Mouse (Mus musculus): ENCODE results near the gene As3mt. TPM values are rescaled to one million over a fixed set of nuclear protein-coding genes. Genes with fewer than 3 reads are reported as not detected.
"Not testable (repeated sequence)": the region's sequence is repeated elsewhere in the genome, so short reads cannot be mapped to it uniquely, and the experiment has no call there.

As3mt gene
- total RNA-seq, 4 experiments from 2014 or later: 111 to 133 (median 121) TPM

- no peak for DNase-seq
Observed at GRCm38 (mm10) chr19:46699011-46699481, 8.2 kb upstream of the As3mt start.

- DNase-seq: no peak
Observed at GRCm38 (mm10) chr19:46701156-46701555, 6.1 kb upstream of the As3mt start.

GRCm38 (mm10) chr19:46705779-46706495, 1.3 kb upstream of the As3mt start:
- DNase-seq: no peak

GRCm38 (mm10) chr19:46706540-46707295, 540 bp upstream of the As3mt start:
- DNase-seq: no peak

GRCm38 (mm10) chr19:46710614-46711013, 3.4 kb downstream of the As3mt start:
- DNase-seq: no peak

DNA sequence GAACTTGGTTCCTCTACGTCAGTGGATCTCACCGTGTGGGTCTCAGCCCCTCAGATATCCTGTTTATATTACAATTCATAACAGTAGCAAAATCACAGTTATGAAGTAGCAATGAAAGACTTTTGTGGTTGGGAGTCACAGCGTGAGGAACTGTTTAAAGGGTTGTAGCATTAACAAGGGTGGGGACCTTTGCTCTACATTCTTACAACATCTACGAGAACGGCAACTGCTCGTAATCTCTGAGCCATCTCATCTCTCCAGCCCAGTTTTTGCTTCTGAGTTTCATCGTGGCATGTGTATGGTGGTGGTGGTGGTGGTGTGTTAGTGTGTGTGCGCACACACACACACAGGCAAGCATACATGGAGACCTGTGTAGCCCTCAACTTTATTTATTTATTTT, 7.0 kb downstream of the As3mt start:
- no peak for DNase-seq

- peak; percentile 66 for DNase-seq
Observed at GRCm38 (mm10) chr19:46715016-46715415, 7.8 kb downstream of the As3mt start.

GRCm38 (mm10) chr19:46718150-46718549, 10.9 kb downstream of the As3mt start:
- DNase-seq: no peak

- no peak for DNase-seq
Observed at GRCm38 (mm10) chr19:46724411-46724810, 17.2 kb downstream of the As3mt start.

DNA sequence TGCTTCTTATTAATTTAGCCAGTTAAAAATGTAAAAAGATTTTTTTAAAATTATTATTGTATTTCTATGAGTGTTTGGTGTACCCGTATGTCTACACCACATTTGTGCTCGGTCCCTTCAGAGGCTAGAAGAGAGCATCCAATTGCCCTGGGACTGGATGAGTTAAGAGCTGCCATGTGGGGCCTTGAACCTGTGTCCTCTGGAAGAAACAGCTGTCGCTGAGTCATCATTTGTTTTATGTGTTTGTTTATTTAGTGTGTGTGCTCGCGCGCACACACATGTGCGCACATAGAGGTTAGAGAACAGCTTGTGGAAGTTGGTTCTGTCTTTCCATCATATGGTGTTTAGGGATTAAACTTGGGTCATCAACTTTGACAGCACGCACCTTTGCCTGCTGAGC, 18.9 kb downstream of the As3mt start:
- DNase-seq: no peak

DNA sequence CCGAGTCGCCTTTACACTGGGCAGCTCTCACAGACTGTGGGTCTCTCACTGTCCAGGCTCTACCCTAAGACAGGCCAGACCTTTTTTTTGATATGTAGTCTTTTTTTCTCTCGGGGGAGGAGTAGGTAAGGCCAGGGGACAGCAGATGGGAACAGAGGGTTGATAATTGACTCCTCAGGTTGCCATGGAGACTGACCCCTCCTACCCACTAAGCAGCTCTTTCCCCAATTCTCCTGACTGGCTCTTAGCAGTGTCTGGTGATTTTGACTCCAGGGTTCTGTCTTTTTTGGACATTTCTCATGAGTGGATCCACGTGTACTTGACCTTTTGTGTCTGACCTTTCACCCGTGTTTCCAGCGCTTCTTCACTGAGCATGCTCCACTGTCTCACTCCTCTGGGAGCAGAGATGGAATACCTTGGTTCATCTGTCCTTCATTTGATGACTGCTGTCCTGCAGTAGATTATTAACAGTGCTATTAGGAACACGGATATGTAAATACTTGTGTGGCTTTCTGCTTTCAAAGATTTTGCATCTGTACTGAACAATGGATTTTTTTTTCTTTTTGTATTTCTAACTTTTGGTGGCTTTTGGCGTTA, 20.0 kb downstream of the As3mt start:
- no peak for DNase-seq

DNA sequence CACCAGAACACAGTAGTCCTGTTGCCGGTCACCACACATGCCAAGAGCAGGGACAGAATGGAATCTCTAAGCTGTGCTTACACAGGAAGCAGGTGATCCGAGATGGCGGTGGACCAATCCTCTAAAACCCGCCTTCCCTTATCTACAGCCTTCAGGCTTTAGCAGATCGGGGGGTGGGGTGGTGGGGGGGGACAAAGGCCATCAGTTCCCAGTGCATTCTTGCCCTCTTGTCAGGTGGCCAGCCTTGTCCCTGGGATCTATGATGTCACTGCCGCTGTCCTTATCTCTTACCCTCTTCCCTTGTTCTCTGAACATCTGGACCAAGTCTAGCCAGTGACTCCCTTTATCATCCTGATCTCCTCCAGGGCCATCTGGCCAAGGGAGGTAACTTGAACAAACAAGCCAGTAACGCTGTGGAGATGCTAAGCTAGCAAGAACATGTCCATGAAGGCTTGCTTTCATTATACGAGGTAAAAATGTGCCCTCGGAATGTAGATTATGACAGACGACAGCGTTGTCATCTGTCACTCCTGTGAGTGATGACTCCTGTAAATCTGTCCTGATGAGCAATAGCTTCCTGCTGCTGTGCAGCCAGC, 20.8 kb downstream of the As3mt start:
- DNase-seq: no peak

DNA sequence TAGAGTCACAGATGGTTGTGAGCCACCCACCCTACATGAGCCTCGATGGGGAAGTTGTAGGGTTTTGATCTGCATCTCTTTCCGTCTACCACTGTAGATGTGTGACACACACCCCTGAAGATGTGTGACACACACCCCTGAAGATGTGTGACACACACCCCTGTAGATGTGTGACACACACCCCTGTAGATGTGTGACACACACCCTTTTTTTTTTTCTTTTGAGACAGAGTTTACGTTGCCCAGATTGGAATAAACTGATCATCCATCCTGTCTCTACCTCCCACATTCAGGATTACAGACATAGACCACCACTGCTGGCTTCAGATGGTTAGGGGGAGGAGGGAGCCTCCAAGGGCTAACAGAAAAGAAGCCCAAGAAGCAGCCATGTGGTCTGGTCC, 21.7 kb downstream of the As3mt start:
- DNase-seq: no peak

DNA sequence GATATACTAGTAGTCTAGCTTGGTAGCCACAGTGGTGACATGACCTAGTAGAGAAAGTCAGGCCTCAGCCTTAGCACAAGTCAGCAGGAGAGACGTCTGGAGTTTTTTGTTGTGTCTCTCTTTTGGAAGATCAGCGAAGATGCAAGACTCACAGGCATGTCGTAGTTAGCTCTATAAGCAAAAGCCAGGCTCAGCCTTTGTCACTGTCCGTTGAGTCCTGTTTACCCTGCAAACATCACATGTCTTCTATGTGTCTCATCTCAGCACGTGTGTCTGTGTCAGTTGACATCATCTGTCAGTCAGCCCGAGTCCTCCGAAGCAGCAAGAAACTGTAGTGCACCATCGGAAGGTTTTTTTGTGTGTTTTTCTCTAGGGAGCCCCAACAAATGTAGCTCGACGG, 24.1 kb downstream of the As3mt start:
- DNase-seq: no peak

DNA sequence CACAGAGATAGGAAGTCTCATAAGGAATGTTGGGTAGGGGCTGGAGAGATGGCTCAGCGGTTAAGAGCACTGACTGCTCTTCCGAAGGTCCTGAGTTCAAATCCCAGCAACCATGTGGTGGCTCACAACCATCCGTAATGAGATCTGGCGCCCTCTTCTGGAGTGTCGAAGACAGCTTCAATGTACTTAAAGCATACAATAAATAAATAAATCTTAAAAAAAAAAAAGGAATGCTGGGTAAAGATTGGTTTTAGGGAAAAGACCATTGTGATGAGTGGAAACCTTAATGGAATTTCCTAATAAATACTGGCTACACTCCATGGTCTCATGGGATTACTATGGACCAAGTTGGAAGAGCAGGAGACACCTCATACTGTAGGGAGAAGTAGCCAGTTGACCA, 25.4 kb downstream of the As3mt start:
- DNase-seq: not testable (repeated sequence)

GRCm38 (mm10) chr19:46733626-46734025, 26.4 kb downstream of the As3mt start:
- no peak for DNase-seq

GRCm38 (mm10) chr19:46735241-46735640, 28.0 kb downstream of the As3mt start:
- DNase-seq: no peak

GRCm38 (mm10) chr19:46737106-46737505, 29.8 kb downstream of the As3mt start:
- no peak for DNase-seq

DNA sequence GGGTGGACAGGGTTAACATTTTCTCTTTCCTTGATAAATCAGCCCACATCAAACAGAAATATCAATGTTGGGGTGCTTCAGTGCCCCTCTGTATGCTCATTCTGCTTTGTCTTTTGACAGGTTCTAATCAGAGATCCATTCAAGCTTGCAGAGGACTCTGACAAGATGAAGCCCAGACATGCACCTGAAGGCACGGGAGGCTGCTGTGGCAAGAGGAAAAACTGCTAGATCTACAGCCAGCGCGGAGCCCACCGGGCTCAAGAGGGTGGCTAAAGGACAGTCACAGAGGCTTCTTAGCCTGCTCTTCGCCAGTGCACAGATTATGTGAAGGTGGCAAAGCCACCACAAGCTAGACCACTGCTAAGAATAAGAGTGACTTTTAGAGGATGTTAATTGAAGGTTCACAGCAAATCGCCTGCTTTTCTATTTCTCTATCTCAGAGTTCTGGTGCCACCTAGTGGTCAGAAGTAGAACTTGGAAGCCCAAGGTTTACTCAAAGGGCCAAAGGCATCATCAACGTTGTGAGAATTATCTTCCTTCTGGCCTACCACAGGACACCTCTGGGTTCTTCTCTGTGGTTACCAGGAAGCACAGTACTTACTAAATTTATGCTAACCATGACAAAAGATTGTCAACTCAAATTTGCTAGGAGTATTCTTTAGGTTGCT, 33.2 kb downstream of the As3mt start:
- peak; percentile 33 for DNase-seq

- no peak for DNase-seq
Observed at GRCm38 (mm10) chr19:46741574-46741973, 34.3 kb downstream of the As3mt start.

- DNase-seq: no peak
Observed at GRCm38 (mm10) chr19:46744681-46745080, 37.4 kb downstream of the As3mt start.

GRCm38 (mm10) chr19:46747799-46748198, 40.5 kb downstream of the As3mt start:
- no peak for DNase-seq

DNA sequence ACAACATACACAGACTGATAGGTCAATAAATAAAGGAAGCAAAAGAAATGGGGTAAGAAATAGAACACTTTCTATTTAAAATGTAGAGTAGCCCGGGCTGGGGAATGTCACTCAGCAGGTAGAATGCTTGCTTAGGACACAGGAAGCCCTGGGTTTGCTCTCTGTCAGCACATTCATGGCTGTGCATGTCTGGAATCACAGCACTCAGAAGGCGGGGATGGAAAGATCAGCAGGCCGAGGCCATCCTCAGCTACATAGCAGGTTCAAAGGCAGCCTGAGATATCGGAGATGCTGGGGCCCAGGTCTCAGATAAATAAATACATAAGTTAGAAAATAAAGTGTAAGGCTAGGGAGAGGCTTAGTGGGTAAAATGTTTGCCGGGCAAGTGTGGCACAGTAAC, 45.0 kb downstream of the As3mt start:
- no peak for DNase-seq

Measured in adrenal gland, adult 8-10 months (tissue).